Mouse (Mus musculus): ENCODE results near the gene Kri1.
"Not testable (repeated sequence)": the region's sequence is repeated elsewhere in the genome, so short reads cannot be mapped to it uniquely, and the experiment has no call there.

The Kri1 gene

DNA sequence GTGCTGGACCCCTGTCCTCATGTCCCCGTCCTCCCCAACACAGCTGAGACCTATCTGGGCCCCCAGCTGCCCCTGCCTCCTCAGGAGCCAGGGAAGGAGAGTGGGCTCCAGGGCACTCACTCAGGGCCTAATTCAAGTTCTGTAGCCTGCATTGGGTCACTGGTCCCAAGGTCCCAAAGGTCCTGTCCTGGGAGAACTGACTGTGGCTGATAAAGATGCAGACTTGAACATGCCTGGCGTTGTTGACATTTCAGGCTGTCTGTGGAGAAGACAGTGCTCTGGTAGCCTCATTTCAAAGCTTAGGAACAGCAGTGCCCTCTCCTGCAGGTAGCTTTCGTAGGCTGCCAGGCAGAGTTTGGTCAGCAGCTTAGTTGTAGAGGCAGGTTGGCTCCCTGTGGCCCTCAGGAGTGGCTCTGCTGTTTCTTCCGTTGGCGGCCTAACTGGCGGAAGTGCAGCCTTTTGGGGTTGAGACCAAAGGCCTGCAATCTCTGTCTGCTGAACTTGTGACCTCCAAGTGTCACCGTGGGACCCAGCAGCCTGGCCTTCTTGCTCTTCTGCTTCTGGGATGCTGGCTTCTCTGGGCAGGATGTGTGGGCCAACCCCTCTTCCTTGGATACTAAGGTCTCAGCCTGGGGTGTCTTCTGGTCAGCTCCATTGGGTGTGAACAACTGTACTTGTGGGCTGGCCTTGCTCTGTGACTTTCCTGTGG is 14.1 kb downstream of the Kri1 start:
- DNase-seq (ENCODE audit: low spot score): no peak

DNA sequence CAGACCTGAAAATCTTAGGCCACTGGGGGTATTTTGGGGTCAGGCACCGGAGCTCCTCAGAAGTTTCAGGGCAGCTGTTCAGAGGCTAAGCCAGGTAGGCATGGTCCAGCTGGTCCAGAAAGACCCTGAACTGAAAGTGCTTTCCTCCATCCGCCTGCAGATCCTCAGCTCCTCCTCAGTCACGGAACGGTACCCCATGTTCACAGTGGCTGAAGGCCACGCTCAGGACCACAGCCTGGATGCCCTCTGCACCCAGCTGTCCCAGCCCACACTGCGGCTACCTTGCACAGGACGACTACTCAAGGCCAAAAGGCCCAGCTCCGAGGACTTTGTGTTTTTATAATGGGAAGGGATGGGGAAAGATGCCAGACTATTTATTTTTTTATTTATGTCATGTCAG is 14.7 kb downstream of the Kri1 start:
- DNase-seq (ENCODE audit: low spot score): no peak

DNA sequence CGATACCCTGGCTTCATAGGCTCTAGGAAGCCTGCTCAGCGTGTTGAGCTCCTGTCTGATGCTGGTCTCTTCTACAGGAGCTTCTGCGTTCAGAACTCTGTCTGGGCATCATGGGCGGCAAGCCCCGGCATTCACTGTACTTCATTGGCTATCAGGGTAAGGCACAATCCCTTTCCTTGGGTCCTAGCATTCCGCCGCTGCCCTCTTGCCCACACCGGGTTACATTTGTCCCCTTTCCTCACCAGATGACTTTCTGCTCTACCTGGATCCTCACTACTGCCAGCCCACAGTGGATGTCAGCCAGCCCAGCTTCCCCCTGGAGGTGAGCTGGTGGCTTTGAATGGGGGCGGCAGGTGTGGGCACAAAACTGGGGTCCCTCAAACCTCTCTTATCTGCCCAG is 15.4 kb downstream of the Kri1 start:
- no peak for DNase-seq (ENCODE audit: low spot score)

DNA sequence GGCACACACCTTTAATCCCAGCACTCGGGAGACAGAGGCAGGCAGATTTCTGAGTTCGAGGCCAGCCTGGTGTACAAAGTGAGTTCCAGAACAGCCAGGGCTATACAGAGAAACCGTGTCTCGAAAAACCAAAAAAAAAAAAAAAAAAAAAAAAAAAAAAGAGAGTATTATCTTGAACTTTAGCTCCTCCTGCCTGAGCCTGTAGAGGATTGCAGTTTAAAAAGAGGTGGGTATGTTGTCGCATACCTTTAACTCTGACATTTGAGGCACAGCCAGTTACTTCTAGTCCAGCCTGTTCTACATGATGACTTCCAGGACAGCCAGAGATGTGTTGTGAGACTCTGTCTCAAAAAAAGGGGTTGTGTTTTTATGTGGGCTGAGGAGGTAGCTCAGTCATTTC is 18.2 kb downstream of the Kri1 start:
- DNase-seq (ENCODE audit: low spot score): not testable (repeated sequence)

DNA sequence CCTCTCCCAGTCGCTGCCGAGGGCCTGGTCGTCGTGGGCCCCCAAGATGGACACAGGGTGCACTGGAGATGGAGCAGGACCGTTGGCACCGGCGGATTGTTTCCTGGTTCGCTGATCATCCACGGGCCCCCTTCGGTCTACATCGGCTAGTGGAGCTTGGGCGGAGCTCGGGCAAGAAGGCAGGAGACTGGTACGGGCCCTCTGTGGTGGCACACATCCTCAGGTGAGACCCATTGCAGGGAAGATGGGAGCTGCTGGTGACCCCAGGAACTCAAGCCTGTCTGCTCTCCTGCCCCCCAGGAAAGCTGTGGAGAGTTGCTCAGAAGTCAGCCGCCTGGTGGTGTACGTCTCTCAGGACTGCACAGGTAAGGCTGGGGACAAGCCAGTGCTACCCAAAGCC is 19.5 kb downstream of the Kri1 start:
- no peak for DNase-seq (ENCODE audit: low spot score)

DNA sequence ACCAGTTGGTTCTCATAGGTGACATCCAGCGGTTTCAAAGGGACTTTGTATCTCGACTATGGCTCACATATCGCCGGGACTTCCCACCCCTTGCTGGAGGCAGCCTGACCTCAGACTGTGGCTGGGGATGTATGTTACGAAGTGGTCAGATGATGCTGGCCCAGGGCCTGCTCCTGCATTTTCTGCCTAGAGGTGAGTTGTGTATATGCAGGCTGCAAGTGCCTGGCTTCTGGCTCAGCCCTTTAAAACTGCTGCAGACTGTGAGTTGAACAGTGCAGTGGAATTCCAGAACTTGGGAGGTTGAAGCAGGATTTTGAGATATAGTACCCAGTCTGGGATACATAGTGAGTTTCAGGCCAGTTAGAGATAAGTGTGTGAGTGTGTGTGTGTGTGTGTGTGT is 20.9 kb downstream of the Kri1 start:
- no peak for DNase-seq (ENCODE audit: low spot score)

DNA sequence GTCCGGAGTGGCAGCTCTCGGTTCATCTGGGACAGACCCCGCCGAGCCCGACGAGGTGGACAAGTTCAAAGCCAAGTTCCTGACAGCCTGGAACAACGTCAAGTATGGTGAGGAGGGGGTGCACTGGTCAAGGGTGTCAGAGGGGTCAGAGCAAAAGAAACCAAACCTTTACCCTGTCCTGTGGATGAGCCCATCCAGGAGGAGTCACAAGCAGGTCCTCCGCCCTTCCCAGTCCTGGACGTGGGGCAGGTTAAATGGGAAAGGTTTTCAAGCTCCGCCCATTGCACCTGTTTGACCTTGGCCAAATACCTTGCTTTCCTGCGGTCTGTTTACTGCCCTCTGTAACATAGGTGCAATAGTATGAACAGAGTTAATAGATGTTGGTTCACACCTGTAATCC is 22.2 kb downstream of the Kri1 start:
- DNase-seq (ENCODE audit: low spot score): peak; percentile 61

DNA sequence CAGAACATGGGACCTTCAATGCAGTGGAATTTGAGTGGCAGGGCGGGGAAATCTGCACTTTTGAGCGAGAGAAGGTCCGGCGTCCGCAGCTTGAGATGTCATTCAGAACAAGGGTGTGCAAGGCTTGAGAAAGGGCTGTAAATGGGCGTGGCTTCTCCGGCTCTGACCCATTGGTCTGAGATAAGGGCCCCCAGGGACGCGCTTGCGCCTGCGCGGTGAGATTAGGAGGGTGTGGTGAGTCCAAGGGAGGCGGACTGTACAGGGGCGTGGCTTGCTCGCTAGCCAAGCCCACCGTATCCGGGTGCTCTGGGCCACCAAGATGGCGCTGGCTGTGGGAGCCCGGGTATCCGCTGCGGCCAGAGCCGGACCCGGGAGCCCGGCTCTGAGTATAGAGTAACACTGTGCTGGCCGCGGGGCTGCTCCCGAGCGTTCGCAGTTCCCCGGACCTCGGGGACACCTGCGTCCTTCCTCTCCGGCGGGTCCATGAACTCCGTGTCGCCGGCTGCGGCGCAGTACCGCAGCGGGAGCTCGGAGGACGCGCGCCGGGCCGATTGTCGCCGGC is 22.7 kb downstream of the Kri1 start, which contains the start of gene Atg4d:
Gene Atg4d (plus strand): TSS at position 294 of the 562 bp plus-strand sequence.
- DNase-seq (ENCODE audit: low spot score): peak; percentile 99

DNA sequence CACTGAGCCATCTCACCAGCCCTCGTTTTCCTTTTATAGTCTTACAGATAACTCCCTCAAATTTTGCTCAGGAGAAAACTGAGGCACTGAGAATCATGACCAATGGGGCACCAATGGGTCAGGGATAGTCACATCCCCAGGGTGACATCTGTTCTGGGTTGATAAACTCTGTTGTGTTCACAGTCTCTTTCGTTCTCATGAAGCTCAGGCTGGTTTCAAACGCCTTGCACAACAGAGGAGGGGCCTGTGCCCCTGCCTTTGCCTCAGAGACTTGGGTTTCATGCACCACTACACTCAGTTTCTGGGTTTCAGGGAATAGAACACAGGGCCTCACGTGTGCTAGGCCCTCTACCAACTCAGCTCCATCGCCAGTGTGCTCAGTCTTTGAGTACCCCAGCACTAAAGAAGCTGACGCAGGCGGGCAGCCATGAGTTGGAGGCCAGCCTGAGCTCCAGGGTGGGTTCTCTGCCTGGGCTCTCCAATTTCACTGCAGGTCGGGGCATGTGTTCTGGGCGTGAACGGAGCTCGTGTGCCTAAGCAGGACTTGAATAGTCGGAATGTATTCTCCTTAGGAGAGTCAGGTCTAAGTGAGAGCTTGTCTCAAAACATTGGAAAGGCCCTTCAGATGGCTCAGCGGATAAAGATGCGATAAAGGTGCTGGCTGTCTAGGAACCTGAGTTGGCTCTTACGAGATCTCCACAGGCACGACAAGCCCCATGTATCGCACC is 23.3 kb downstream of the Kri1 start:
- no peak for DNase-seq (ENCODE audit: low spot score)

DNA sequence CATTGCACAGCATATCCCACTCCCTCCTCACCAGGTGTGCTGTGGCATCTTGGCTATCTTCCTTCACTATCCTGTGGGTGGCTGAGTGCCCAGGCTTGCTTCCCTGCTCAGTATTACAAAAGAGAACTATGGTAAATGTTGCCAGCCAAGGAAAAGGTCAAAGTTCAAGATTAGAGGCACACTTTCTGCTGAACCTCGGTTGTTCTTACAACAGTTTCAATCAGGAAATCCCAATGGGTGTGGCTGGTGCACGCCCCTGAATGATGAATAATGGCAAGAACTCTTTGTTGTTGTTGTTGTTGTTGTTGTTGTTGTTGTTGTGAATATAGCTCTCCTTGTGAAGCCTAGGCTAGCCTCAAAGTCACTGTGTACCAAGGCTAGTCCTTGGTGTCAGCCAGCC is 25.9 kb downstream of the Kri1 start:
- DNase-seq (ENCODE audit: low spot score): no peak

DNA sequence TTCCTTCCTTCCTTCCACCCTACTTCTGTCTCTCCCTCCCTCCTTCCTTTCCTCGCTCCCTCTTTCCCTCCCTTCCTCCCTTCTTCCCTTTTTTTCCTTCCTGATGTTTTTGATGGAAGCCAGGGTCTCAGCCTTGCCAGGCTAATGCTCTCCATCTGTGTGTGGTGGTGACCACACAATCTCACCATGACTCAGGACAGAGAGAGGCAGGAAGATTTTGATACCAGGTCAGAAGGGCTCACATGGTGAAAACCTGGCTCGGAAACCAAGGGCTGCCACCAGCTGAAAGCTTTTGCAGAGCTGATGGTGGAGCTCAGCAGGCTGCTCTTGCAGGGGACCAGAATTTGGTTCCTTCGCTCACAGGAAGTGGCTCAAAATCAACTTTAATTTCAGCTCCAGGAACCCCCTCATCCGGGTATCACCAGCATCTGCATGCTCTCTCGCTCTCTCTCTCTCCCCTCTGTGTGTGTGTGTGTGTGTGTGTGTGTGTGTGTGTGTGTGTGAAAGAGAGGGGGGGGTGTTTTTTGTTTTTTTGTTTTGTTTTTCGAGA is 27.2 kb downstream of the Kri1 start:
- no peak for DNase-seq (ENCODE audit: low spot score)

DNA sequence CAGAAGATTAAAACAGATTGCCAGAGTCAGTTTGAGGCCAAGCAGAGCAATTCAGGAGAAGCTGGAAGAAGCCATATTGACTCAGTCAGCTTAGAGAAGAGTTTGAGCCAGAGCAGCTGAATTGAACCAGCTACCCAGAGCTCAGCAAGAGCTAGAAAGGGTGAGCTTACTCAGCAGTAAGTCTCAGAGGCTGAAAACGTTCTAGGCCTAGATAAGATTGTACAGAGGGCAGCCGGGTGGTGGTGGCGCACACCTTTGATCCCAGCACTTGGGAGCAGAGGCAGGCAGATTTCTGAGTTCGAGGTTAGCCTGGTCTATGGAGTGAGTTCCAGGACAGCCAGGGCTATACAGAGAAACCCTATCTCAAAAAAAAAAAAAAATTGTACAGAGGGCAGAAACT is 31.4 kb downstream of the Kri1 start:
- DNase-seq (ENCODE audit: low spot score): not testable (repeated sequence)

DNA sequence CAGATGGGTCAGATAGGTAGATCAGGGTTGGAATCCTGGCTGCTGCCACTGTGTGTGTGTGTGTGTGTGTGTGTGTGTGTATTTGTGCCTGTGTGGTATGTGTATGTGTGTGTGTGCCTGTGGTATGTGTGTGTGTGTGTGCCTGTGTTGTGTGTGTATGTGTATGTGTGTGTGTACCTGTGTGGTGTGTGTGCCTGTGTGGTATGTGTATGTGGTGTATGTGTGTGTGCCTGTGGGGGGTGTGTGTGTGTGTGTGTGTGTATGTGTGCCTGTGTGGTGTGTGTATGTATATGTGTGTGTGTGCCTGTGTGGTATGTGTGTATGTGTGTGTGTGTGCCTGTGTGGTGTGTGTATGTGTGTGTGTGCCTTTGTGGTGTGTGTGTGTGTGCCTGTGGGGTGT is 33.1 kb downstream of the Kri1 start:
- DNase-seq (ENCODE audit: low spot score): no peak

DNA sequence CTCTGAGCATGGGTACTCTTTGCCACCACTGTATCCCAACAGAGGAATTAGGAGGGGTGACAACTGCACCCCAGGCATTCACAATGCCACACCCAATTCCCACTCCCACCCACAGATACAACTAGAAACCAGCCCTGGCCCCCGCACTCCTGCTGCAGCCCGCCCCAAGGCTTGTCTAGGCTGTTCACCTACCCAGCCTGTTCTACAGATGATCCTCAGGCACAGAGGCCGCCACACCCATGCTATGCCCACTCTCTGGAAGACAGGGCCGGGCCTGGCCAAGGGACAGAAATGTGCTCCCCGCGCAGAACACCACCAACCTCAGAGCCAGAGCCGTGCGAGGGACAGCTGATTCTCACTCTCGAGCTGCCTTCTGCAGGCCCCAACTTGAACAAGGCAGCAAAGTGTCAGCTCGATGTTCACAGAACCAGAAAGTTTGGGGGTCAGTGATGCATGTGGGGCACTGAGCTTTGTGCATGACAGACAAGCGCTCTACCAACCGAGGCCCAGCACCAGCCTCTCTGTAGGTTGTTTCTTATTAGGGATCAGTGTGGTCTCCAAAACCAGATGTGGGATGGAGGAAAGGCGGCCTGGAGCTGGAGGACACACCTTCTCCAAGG is 36.5 kb downstream of the Kri1 start:
- no peak for DNase-seq (ENCODE audit: low spot score)

DNA sequence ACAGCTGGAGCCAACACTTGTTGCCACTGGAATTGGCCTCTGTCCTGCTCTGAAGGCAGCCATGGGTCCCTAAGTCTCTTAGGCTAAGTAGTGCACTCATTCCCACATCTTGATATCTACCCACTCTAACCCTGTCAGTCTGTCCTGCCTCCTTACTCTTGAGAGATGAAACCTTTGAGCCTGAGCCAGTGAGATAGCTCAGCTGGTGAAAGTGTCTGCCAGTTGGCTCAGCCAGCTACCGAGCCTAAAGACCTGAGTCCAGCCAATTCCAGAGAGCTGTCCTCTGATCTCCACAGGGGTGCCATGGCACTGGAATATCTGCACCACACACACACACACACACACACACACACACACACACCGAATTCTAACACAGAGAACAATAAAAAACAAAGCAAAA is 37.3 kb downstream of the Kri1 start:
- no peak for DNase-seq (ENCODE audit: low spot score)

DNA sequence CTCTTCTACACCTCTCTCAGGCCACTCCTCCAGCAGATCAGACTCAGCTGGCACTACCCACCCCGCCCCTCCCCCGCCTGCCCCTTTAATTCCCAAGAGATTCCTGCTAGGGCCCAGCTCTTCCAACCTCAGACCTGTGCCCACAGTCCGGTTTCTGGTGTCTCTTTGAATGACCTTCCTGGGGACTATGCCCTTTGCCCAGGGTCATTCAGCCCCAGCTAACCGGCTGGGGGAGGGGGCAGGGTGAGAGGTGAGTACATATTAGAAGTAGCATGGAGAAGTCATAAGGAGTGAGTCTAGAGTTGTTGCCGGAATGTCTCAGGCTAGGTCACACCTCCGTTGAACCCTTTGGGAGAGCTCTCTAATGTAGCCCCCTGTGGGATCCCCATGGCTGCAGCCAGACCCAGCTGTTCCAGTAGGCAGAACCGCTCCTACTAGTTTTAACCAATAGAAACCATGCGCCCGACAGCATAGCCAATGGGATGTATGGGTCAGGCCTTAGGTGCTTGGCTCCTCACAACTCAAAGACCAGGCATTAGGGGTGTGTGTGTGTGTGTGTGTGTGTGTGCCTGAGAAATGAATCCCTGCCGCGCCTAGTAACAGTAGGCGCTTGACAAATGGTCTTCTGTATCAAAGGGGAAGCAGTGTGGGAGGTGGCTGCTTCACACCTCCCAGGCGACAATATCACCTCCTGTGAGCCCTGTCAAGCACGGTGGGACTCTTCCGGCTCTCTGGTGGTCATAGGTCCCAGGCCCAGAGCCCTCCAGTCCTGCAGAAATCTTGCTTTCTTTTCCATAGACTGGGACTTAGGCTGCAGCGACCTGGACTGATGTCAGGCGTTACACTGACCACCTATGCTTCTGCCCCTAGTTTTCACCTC is 37.9 kb downstream of the Kri1 start:
- no peak for DNase-seq (ENCODE audit: low spot score)

DNA sequence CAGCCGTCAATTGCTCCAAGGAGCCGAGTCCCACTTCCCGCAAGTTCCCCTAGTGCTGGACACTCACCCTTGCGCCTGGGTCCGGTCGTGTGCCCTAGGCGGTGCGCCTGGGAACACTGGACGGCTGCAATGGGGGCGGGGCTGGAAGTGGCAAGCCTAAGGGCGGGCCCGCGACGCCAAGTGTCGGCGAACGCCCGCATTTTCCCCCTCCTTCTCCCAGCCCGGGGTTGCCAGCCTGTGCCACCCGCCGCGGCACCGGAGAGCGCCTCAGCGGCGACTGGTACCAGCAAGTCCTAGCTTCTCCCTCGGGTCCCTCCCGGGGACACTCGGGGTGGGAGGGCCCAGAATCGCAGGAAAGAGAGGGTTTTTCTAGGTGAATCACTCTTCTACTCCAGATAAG is 39.4 kb downstream of the Kri1 start, which contains the start of gene S1pr5:
Gene S1pr5 (minus strand): TSS at position 118 of the 400 bp plus-strand sequence.
- no peak for DNase-seq (ENCODE audit: low spot score)

DNA sequence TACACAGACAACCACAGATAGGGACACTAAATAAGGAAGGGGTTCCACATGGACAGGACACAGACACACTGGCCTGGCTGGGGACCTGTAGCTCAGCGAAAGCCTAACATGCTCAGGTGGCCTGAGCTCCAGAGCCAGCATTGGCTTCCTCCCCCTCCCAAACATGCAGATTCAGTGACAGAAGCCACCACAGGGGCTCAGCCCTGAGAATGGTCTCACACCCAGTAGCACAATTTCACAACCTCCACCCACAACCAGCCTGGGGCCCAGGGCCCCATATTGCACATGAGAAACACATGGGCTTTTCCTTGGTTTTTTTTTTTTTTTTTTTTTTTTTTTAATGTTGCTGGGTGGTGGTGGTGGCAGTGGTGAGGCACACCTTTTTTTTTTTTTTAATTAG is 41.4 kb downstream of the Kri1 start:
- no peak for DNase-seq (ENCODE audit: low spot score)

DNA sequence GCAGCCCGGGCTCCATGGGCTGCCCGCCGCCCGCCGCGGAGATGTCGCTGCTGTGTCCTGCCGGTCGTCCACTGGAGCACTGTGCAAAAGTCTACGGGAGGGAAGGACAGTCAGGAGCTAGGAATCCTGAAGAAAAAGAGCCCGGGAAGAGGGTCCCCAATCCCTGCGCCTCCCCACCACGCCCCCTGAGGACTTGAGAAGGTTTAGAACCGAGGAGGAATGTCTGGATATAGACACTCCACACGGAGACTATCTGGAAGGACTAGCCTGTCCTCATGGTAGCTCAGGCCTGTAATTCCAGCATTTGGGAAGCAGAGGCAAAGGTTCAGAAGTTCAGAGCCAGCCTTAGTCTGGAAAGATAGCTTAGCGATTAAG is 42.7 kb downstream of the Kri1 start:
- no peak for DNase-seq (ENCODE audit: low spot score)

DNA sequence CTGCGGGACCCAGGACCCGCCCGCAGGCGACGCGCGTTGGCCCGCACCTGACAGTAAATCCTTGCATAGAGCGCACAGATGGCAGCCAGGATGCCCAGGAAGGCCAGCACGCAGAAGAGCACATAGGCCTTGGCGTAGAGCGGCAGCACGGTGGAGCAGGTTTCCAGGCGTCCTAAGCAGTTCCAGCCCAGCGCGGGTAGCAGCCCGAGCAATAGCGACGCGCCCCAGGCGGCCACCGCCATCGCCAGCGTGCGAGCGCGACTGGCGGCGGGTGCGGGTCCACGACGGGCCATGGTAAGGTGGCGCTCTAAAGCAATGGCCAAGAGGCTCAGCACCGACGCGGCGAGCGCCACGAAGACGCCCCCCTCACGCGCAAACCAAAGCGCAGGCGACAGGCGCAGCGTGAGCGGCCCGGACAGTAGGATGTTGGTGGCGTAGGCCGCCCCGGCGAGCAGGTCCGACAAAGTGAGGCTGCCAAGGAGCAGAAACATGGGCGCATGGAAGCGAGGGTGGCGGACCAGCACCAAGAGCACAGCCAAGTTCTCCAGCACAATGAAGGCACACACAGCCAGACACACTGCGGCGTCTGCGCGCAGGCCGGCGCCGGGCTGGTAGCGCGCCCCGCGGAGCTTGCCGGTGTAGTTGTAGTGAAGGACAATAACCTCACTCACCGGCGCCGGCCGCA is 43.2 kb downstream of the Kri1 start:
- DNase-seq (ENCODE audit: low spot score): no peak

DNA sequence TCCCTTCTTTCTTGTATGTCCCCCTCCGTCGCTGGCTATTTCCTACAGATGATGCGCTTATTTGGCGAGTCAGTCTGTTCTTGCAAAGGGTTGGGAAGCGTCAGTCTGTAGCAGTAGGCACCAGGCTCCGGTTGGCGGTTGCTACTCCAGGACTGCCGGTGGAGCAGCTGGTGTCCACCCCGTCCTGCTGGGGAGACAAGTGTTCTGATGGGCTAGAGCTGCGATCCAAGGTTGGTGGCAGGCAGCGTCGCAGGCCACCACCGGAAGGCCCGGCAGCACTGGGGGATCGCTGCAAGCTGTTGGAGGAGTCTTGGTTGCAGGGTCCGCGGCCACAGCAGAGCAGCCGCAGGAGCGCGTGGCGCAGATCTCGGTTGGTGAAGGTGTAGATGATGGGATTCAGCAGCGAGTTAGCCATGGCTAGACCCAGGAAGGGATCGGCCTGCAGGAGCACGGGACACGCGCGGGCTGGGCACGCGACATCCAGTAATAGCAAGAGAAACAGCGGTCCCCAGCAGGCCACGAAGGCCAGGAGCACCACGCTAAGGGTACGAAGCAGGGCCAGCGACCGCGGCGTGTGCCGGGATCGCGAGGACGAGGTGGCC is 43.8 kb downstream of the Kri1 start:
- no peak for DNase-seq (ENCODE audit: low spot score)

Measured in yolk sac, embryonic 10.5 days (tissue).